Mouse (Mus musculus) liver, embryonic 14.5 days (tissue): ENCODE results near the gene Mgea5.

ENCODE experiments used
- CTCF ChIP-seq: IDR thresholded peaks from 2 replicates; pipeline ENCODE4 v1.5.1; 2016; ENCODE audit warnings: antibody characterized with exemption, low read depth, control low read depth
- EP300 ChIP-seq: IDR thresholded peaks from 2 replicates; pipeline ENCODE4 v1.6.1; 2016; ENCODE audit warnings: antibody characterized with exemption, low read depth

DNA sequence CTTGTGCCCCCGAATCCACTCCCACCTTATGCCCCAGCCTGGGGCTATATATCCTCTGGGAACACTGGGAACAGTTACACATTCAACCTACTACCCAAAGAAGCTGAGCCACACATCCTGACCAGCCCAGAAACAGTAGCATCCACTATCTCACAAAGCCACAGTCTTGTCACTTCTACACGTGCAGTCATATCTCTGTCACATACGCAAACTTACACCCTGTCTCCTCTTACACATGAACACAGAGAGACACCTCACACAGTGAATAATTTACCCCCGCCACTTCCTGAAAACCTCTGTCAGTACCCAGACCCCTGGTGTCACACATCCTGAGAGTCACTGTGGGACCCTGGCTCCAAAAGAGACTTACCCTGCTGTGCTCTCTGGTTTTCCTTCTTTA, 19.1 kb upstream of the Mgea5 start:
- TF ChIP-seq CTCF = no peak
- peak; percentile 69 for TF ChIP-seq EP300
